Mouse (Mus musculus): ENCODE data around the gene Ier2. TPM values are rescaled to one million over a fixed set of nuclear protein-coding genes. Genes with fewer than 3 reads are reported as not detected.

The Ier2 gene
- total RNA-seq (2022): 10 to 100 TPM in 1 of 4 experiments, 1 to 10 TPM in 3; 7.0 to 10.2 (median 9.3) TPM

- DNase-seq (ENCODE audit: low spot score in 2 of 2): peak; percentile 91 to 92
Measured at GRCm38 (mm10) chr8:84662581-84663065, at the start of gene Ier2. TSS of gene Ier2 (minus strand) at chr8:84662852.

- peak in 1 of 2 experiments; percentile 65 for DNase-seq (ENCODE audit: low spot score in 2 of 2)
Measured at GRCm38 (mm10) chr8:84711933-84712758, 49.5 kb upstream of the Ier2 start.

DNA sequence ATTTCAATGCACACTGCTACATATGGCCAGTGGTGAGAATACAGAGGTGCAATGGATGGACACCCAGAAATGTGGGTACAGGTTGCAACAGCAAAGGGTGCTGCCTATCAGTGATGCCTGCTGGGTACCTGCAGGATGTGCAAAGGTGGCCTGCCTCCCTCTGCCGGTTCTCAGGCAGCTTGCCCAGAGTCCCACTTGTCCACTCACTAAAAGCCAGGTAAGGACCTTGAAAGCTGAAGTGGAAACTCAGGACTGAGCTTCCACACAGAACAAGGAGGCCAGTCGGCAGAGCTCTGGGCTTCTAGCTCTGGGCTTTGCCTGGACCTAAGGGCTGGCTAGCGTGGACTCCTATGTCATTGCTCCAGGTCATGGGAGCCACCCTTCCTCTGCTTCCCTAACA, 48.7 kb upstream of the Ier2 start:
- no peak for DNase-seq (ENCODE audit: low spot score in 2 of 2)

DNA sequence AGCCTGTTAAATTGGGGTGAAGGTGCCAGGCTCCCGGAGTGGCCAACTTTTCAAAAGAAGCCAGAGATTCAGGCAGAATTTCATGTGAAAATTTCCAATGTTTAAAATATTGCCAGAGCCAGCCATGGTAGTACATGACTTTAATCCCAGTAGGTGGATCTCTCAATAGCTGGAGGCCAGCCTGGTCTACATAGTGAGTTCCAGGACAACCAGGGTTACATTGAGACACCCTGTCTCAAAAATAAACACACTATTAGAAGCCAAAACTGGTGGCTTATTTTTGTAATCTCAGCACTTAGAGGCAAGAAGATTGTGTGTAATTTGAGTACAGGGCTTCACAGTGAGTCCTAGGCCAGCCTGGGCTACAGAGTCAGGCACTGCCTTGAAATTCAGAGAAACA, 47.3 kb upstream of the Ier2 start:
- DNase-seq (ENCODE audit: low spot score in 2 of 2): no peak

DNA sequence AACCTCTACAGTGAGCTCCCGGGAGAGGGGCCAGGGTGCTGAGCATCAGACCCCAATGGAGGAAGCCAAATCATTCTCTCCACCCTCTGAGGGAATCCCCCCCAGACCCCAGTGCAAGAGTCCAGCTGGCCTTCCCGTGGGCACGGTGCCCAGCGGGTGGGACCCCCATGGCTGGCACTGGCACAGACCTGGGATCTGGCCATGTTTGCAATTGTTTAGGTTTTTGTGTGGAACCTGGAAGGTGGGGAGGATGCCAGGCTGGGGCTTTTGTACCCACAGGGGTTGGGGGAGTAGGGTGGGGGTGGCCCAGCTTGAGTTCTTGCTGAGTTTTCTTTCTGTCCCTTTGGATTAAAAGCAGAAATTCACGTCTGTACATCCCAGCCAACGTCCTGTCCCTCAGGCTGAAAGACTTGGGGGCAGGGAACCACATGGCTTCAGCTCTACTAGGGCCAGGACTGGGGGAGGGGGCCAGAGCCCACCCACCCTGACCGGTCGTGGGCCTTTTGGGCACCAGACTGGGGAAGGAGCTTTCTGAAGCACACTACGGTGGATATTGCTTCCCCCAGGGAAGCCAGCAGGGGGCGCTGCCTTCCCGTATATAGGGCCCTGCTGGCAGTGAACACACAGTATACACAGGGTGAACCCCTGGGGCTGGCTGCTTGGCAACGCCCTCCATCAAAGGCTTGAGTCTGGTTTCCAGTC, 46.3 kb upstream of the Ier2 start:
- DNase-seq (ENCODE audit: low spot score in 2 of 2): peak; percentile 84 to 90

DNA sequence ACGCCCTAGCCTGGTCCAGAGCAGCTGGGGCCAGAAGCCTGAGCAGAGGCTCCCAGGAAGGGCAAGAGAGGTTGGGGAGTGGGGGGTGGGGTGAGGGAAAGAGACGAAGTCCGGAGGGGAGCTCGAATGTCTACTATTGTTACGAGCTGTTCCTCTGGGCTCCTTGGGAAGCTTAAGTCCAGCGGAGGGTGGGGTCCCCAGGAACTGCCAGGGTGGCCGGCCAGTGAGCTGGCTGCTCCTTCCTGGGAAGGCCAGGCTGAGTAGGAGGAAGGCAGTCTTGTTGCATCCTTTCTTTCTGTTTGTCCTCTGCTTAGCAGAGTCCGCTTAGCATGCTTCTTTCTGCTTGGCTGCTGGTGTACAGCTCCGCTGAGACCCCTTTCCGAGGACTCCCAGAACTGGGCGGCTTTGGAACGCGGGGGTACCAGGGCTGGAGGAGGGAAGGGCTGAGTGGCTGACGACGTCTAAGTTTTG, 45.5 kb upstream of the Ier2 start:
- DNase-seq (ENCODE audit: low spot score in 2 of 2): no peak

DNA sequence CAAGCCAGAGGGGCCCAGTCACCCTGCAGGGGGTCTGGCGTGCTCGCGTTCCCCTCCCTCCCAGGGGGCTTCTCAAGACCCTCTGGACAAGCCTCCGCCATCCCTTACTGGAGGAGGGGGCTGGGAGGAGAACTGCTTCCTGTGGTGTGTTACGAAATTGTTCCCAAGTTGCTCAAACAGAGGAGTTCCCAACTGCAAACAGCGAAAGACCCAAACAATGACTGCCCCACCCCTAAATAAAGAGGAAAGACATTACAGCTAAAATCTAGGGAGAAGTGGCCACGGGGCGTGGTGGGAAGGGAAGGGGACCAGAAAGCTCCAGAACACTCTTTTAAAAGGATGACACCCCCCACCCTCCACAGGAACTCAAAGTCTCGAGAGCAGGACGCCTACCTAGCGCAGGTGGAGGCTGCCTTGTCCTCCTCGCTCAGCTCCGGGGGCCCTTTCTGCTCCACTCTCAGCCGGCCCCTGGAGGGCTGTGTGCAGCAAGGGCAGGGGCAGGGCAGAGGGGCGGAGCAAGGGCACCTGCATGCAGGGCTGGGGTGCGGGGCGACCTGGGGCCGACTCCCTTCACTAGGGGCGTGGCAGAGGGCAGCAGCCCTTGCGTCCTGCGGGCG, 44.7 kb upstream of the Ier2 start:
- DNase-seq (ENCODE audit: low spot score in 2 of 2): no peak

- no peak for DNase-seq (ENCODE audit: low spot score in 2 of 2)
Measured at GRCm38 (mm10) chr8:84706610-84707266, 44.1 kb upstream of the Ier2 start.

GRCm38 (mm10) chr8:84705960-84706359, 43.3 kb upstream of the Ier2 start:
- DNase-seq (ENCODE audit: low spot score in 2 of 2): no peak

GRCm38 (mm10) chr8:84704867-84705831, 42.5 kb upstream of the Ier2 start:
- no peak for DNase-seq (ENCODE audit: low spot score in 2 of 2)

DNA sequence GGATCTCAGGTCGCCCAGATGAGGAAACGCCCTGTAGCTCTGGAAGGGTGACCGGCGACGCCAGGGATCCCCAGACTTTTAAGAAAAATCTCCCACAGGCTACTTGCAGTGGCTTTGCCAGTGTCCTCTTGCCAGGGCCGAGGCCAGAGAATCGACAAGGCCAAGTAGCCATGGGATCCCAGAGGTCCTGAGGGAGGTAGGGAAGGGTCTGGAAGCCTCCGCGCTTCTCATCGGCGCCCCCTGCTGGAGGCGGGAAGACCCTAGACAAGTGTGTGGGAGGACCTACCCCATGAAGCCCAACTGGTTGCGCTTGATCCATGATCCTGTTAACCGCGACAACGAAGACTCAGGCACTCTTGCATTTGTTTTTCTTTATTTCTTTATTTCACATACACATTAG, 41.7 kb upstream of the Ier2 start:
- DNase-seq (ENCODE audit: low spot score in 2 of 2): peak in 1 of 2 experiments; percentile 75

DNA sequence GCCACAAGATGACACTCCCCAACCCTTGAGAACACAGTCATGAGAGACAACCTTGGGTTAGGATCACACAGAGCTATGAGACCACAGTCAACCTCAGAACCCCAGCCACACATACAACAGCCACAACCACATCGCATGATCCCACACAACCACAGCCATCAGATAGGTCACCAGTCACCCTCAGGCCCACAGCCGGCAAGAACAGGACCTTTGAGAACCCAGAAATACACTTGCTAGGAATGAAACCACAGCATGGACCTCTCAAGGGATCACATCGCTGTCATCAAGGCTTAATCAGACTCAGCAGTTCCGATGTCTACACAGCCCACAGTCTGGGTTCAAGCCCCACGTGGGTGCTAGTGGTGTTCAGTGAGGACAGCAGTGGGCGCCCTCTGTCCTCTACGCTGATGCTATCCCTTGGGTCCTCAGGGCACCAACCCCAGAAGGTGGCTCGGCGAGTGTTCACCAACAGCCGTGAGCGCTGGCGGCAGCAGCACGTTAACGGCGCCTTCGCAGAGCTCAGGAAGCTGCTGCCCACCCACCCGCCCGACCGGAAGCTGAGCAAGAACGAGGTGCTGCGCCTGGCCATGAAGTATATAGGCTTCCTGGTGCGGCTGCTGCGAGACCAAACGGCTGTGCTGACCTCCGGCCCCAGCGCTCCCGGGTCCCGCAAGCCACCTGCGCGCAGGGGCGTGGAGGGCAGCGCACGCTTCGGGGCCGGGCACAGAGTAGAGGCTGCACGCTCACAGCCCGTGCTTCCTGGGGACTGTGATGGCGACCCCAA, 41.0 kb upstream of the Ier2 start:
- no peak for DNase-seq (ENCODE audit: low spot score in 2 of 2)

DNA sequence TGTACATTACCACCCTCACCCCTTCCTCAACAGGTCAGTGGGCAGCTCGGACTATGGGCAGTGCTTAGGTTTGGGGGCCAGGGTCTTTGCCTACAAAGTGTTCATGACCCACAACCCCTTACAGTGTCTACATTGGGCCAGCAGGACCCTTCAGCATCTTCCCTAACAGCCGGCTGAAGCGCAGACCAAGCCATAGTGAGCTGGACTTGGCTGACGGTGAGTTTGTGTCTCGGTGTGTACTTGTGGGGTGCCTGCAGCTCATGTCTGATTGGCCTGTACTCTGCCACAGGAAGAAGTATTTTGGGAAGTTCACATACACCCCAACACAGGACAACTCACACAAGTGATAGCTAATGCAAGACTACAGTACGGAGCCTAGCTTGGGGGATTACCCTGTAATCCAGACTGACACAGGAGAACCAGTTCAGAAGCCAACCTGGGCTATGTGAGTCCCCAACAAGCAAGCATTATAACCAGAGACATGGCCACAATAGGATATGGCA, 40.4 kb upstream of the Ier2 start:
- DNase-seq (ENCODE audit: low spot score in 2 of 2): peak in 1 of 2 experiments; percentile 9

DNA sequence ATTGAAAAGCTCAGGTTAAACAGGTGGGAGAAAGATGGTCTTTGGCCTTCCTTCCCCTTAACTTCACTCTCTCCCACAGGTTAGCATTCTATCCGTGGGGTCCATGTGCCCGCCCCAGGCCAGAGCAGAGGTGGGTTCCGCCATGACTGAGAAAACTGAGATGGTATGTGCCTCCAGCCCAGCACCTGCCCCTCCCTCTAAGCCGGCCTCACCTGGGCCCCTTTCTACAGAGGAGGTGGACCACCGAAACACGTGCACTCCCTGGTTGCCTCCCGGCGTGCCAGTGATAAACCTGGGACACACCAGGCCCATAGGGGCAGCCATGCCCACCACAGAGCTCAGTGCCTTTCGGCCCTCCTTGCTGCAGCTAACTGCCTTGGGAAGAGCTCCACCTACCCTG, 39.9 kb upstream of the Ier2 start:
- no peak for DNase-seq (ENCODE audit: low spot score in 2 of 2)

GRCm38 (mm10) chr8:84700941-84701911, 38.6 kb upstream of the Ier2 start, which contains the start of gene Lyl1:
TSS of gene Lyl1 (plus strand) at chr8:84701457.
- DNase-seq (ENCODE audit: low spot score in 2 of 2): no peak

DNA sequence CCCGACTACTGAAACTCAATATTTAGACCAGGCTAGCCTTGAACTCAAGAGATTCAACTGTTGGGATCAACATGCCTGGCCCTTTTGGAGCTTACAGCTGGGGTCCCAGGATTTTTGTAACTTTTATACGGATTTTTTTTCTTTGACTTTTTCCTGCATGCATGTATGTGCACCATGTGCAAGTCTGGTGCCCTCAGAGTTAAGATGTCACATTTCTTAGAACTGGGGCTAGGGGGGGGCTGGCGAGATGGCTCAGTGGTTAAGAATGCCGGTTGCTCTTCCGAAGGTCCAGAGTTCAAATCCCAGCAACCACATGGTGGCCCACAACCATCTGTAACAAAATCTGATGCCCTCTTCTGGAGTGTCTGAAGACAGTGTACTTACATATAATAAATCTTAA, 37.9 kb upstream of the Ier2 start:
- DNase-seq (ENCODE audit: low spot score in 2 of 2): no peak

- peak in 1 of 2 experiments; percentile 72 for DNase-seq (ENCODE audit: low spot score in 2 of 2)
Measured at GRCm38 (mm10) chr8:84699861-84700322, 37.2 kb upstream of the Ier2 start.

GRCm38 (mm10) chr8:84698929-84699401, 36.3 kb upstream of the Ier2 start:
- DNase-seq (ENCODE audit: low spot score in 2 of 2): no peak

Measured in layer of hippocampus, adult 8-10 months (tissue).